Mouse (Mus musculus) MEL (cell line): ENCODE measurements around the gene Tmem86b. TPM values are rescaled to one million over a fixed set of nuclear protein-coding genes. Genes with fewer than 3 reads are reported as not detected.

Experiments used
- polyA plus RNA-seq, 2 experiments: library from polyadenylated mRNA; stranded (reverse) in 1 of 2; unstranded in 1 of 2; fragments of >175 nt in 1 of 2; fragments of >200 nt in 1 of 2; gene quantifications; 2 replicates each; pipeline versions ENCODE4 v1.2.1 to v1.2.4; 2012; ENCODE audit warnings: low replicate concordance in 2 of 2, low read depth in 1 of 2; ENCODE audit not compliant: insufficient read length in 2 of 2, insufficient read depth in 1 of 2, missing spikeins in 1 of 2
- total RNA-seq: library from RNA; depleted of rRNA; stranded (reverse); fragments of 300-350 nt; gene quantifications from 2 replicates; pipeline ENCODE4 v1.2.3, GENCODE M21; 2012; rRNA removed

Gene Tmem86b
- total and polyA plus RNA-seq, 3 experiments: 10.2 to 31.6 TPM; not detected in 1

Other genes starting within 250 kb of the Tmem86b start
- not detected in 2 replicates for gene Gp6, start 233.7 kb downstream of the Tmem86b start, total RNA-seq
- not detected for gene Gp6, start 233.7 kb downstream of the Tmem86b start, polyA plus RNA-seq
- 33.1 and 46.4 TPM in 2 replicates for gene Rdh13, start 185.8 kb downstream of the Tmem86b start, total RNA-seq
- 10 to 100 TPM in 1 of 2 experiments, not detected in 1; 24.0 TPM for gene Rdh13, start 185.8 kb downstream of the Tmem86b start, polyA plus RNA-seq
- gene Eps8l1, start 170.7 kb downstream of the Tmem86b start, total RNA-seq: 0.19 TPM in 1 of 2 replicates, not detected in the other
- under 1 TPM in 1 of 2 experiments, not detected in 1; 0.01 TPM for gene Eps8l1, start 170.7 kb downstream of the Tmem86b start, polyA plus RNA-seq
- 51.4 and 64.2 TPM in 2 replicates for gene Ppp1r12c, start 129.7 kb downstream of the Tmem86b start, total RNA-seq
- 100 to 1,000 TPM in 1 of 2 experiments, not detected in 1; 153 TPM for gene Ppp1r12c, start 129.7 kb downstream of the Tmem86b start, polyA plus RNA-seq
- 5.0 and 5.4 TPM in 2 replicates for gene Tnnt1, start 115.0 kb downstream of the Tmem86b start, total RNA-seq
- 10 to 100 TPM in 1 of 2 experiments, not detected in 1; 16.4 TPM for gene Tnnt1, start 115.0 kb downstream of the Tmem86b start, polyA plus RNA-seq
- gene Tnni3, start 107.2 kb downstream of the Tmem86b start, total RNA-seq: 281 and 353 TPM in 2 replicates
- gene Tnni3, start 107.2 kb downstream of the Tmem86b start, polyA plus RNA-seq: 100 to 1,000 TPM in 1 of 2 experiments, not detected in 1; 328 TPM
- 0.69 and 0.73 TPM in 2 replicates for gene Dnaaf3, start 99.0 kb downstream of the Tmem86b start, total RNA-seq
- 1 to 10 TPM in 1 of 2 experiments, not detected in 1; 2.9 TPM for gene Dnaaf3, start 99.0 kb downstream of the Tmem86b start, polyA plus RNA-seq
- gene Syt5, start 83.9 kb downstream of the Tmem86b start, total RNA-seq: not detected in 2 replicates
- not detected for gene Syt5, start 83.9 kb downstream of the Tmem86b start, polyA plus RNA-seq
- gene Ptprh, start 27.4 kb downstream of the Tmem86b start, total RNA-seq: not detected in 2 replicates
- gene Ptprh, start 27.4 kb downstream of the Tmem86b start, polyA plus RNA-seq: not detected
- gene Ppp6r1, start 27.6 kb upstream of the Tmem86b start, total RNA-seq: 89.5 and 93.1 TPM in 2 replicates
- gene Ppp6r1, start 27.6 kb upstream of the Tmem86b start, polyA plus RNA-seq: 100 to 1,000 TPM in 1 of 2 experiments, not detected in 1; 167 TPM
- gene Hspbp1, start 53.6 kb upstream of the Tmem86b start, total RNA-seq: 101 and 111 TPM in 2 replicates
- gene Hspbp1, start 53.6 kb upstream of the Tmem86b start, polyA plus RNA-seq: 100 to 1,000 TPM in 1 of 2 experiments, not detected in 1; 101 TPM
- not detected in 2 replicates for gene Brsk1, start 59.2 kb upstream of the Tmem86b start, total RNA-seq
- under 1 TPM in 1 of 2 experiments, not detected in 1; 0.06 TPM for gene Brsk1, start 59.2 kb upstream of the Tmem86b start, polyA plus RNA-seq
- 0.31 and 0.39 TPM in 2 replicates for gene Tmem150b, start 93.8 kb upstream of the Tmem86b start, total RNA-seq
- 1 to 10 TPM in 1 of 2 experiments, not detected in 1; 1.4 TPM for gene Tmem150b, start 93.8 kb upstream of the Tmem86b start, polyA plus RNA-seq
- gene Kmt5c, start 108.7 kb upstream of the Tmem86b start, total RNA-seq: 21.0 and 21.8 TPM in 2 replicates
- 10 to 100 TPM in 1 of 2 experiments, not detected in 1; 60.2 TPM for gene Kmt5c, start 108.7 kb upstream of the Tmem86b start, polyA plus RNA-seq
- 4.6 and 8.7 TPM in 2 replicates for gene Cox6b2, start 121.7 kb upstream of the Tmem86b start, total RNA-seq
- gene Cox6b2, start 121.7 kb upstream of the Tmem86b start, polyA plus RNA-seq: 10 to 100 TPM in 1 of 2 experiments, not detected in 1; 36.3 TPM
- gene Fam71e2, start 139.9 kb upstream of the Tmem86b start, total RNA-seq: not detected in 2 replicates
- not detected for gene Fam71e2, start 139.9 kb upstream of the Tmem86b start, polyA plus RNA-seq
- gene Il11, start 151.4 kb upstream of the Tmem86b start, total RNA-seq: 0.12 TPM in 1 of 2 replicates, not detected in the other
- gene Il11, start 151.4 kb upstream of the Tmem86b start, polyA plus RNA-seq: under 1 TPM in 1 of 2 experiments, not detected in 1; 0.07 TPM
- not detected in 2 replicates for gene Tmem190, start 151.5 kb upstream of the Tmem86b start, total RNA-seq
- 1 to 10 TPM in 1 of 2 experiments, not detected in 1; 1.6 TPM for gene Tmem190, start 151.5 kb upstream of the Tmem86b start, polyA plus RNA-seq
- 20.9 and 23.8 TPM in 2 replicates for gene Tmem238, start 158.2 kb upstream of the Tmem86b start, total RNA-seq
- 10 to 100 TPM in 1 of 2 experiments, not detected in 1; 31.3 TPM for gene Tmem238, start 158.2 kb upstream of the Tmem86b start, polyA plus RNA-seq
- gene Rpl28, start 161.5 kb upstream of the Tmem86b start, total RNA-seq: 2,026 and 2,264 TPM in 2 replicates
- gene Rpl28, start 161.5 kb upstream of the Tmem86b start, polyA plus RNA-seq: 1,000 to 10,000 TPM in 1 of 2 experiments, 100 to 1,000 TPM in 1; 1,000 to 9,991 TPM
- gene Ube2s, start 181.2 kb upstream of the Tmem86b start, total RNA-seq: 341 and 346 TPM in 2 replicates
- gene Ube2s, start 181.2 kb upstream of the Tmem86b start, polyA plus RNA-seq: 100 to 1,000 TPM in 1 of 2 experiments, not detected in 1; 740 TPM
- gene Shisa7, start 213.3 kb upstream of the Tmem86b start, total RNA-seq: not detected in 2 replicates
- under 1 TPM in 1 of 2 experiments, not detected in 1; 0.07 TPM for gene Shisa7, start 213.3 kb upstream of the Tmem86b start, polyA plus RNA-seq
- gene Isoc2b, start 238.8 kb upstream of the Tmem86b start, total RNA-seq: 2.6 and 2.8 TPM in 2 replicates
- gene Isoc2b, start 238.8 kb upstream of the Tmem86b start, polyA plus RNA-seq: 1 to 10 TPM in 1 of 2 experiments, not detected in 1; 3.0 TPM
- 11.1 and 12.4 TPM in 2 replicates for gene Isoc2a, start 245.7 kb upstream of the Tmem86b start, total RNA-seq
- gene Isoc2a, start 245.7 kb upstream of the Tmem86b start, polyA plus RNA-seq: 10 to 100 TPM in 1 of 2 experiments, not detected in 1; 20.6 TPM